Mouse (Mus musculus) liver, embryonic 11.5 days (tissue): ENCODE results near the gene Phgr1. TPM values are rescaled to one million over a fixed set of nuclear protein-coding genes. Genes with fewer than 3 reads are reported as not detected.
A peak's percentile ranks its signal among the peaks of the same experiment; 100 is the strongest.

Source experiments
- ATAC-seq: fragments of 200-750 bp; cut with Nextera tagmentation; replicated peaks from 2 replicates; pipeline ENCODE4 v1.8.0; 2017; ENCODE audit warnings: moderate number of reproducible peaks, mild to moderate bottlenecking, moderate TSS enrichment, moderate library complexity; ENCODE audit not compliant: low FRiP score
- DNase-seq: peaks from one replicate; pipeline ENCODE4 v3.0.0-alpha.2; 2017; ENCODE audit warnings: low spot score
- H3K27ac ChIP-seq: fragments of 300-500 bp; sonication (generic); 2 replicates; pipeline ENCODE4 v1.5.1; 2014; ENCODE audit warnings: mild to moderate bottlenecking, low read depth, low read length, control low read depth
- H3K27me3 ChIP-seq: fragments of 300-500 bp; sonication (generic); replicated peaks from 2 replicates; pipeline ENCODE4 v1.6.1; 2014; ENCODE audit warnings: low read length, mixed read lengths; ENCODE audit not compliant: control insufficient read depth, insufficient read depth
- H3K36me3 ChIP-seq: fragments of 300-500 bp; sonication (generic); 2 replicates; pipeline ENCODE4 v1.6.1; 2014; ENCODE audit warnings: mild to moderate bottlenecking, low read length, moderate library complexity, mixed read lengths; ENCODE audit not compliant: control insufficient read depth, insufficient read depth
- H3K4me1 ChIP-seq: fragments of 300-500 bp; sonication (generic); replicated peaks from 2 replicates; pipeline ENCODE4 v1.6.1; 2014; ENCODE audit warnings: low read length, mixed read lengths; ENCODE audit not compliant: control insufficient read depth, insufficient read depth
- H3K4me2 ChIP-seq: fragments of 300-500 bp; sonication (generic); 2 replicates; pipeline ENCODE4 v1.6.1; 2014; ENCODE audit warnings: mild to moderate bottlenecking, control low read depth, moderate library complexity
- H3K4me3 ChIP-seq: fragments of 300-500 bp; sonication (generic); 2 replicates; pipeline ENCODE4 v1.5.1; 2014; ENCODE audit warnings: low read depth, low read length, control low read depth
- H3K9ac ChIP-seq: fragments of 300-500 bp; sonication (generic); 2 replicates; pipeline ENCODE4 v1.6.1; 2014; ENCODE audit warnings: low read depth, low read length, control low read depth
- H3K9me3 ChIP-seq: fragments of 300-500 bp; sonication (generic); 2 replicates; pipeline ENCODE4 v1.6.1; 2016; ENCODE audit warnings: low read length, inconsistent platforms, mixed read lengths; ENCODE audit not compliant: control insufficient read depth
- WGBS: fragments of 180-500 bp; shearing (Covaris S2); extraction: QIAGEN DNeasy Blood & Tissue Kit; methylation state at CpG from one replicate; pipeline ENCODE4 v1.1.7; 2014; 5-methylcytosine and 5-hydroxymethylcytosine counted together
- polyA plus RNA-seq: library from polyadenylated mRNA; unstranded; fragments of >200 nt; fragmentation: Nextera tagmentation; extraction: Ambion mirVana; gene quantifications from 2 replicates; pipeline ENCODE4 v1.2.1, GENCODE M21; 2014

Phgr1 gene
- polyA plus RNA-seq, 1 experiment from 2014 or later = not detected

DNA sequence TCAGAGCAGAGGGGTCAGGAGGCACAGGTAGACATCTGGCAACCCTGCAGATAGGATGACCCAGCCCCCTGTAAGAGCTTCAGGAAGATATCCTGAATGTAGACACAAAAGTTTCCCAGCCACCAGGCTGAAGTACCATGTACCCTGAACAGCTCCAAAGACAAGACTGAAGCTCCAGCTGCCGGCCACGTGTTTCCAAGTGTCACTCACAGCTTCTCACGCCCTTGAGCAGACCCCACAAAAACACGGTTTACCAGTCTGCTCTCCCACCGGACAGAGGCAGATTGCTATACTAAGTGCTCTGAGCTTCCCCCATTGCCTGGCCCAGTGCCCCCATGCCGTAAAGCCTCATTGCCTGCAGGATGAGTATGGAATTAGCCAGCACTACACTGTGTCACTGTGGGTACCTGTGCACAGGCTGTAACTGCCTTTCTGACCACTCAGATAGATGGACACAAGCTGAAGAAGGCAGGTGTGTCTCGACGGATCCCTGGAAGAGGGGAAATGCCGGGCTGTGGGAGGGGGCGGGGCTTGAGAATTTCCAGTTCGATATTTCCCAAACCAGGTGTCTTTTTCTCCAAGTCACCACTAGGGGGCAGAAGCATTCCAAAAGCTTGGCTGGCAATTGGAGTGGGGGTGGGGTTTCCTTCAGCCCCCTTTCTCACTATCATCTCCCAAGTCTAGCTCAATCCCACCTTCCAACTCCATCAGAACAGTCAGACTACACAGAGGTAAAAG lies 8.3 kb upstream of the Phgr1 start:
- Histone ChIP-seq H3K27ac (no peak overlapping the region), H3K36me3 (no peaks in the 10 kb centered on the region), H3K4me1 (peaks cover 28% of the 10 kb centered on the region), H3K27me3 (peaks cover 9% of the 10 kb centered on the region; the same call in 1 of the 2 replicates), H3K9me3 (no peaks in the 10 kb centered on the region), H3K9ac (no peak overlapping the region), H3K4me3 (no peak overlapping the region), H3K4me2 (peak overlapping the region; percentile 28; the same call in 1 of the 2 replicates)
- 23% methylated on average over 11 of the region's 11 CpGs for WGBS
- DNase-seq (peak; percentile 58), ATAC-seq (no peak)

DNA sequence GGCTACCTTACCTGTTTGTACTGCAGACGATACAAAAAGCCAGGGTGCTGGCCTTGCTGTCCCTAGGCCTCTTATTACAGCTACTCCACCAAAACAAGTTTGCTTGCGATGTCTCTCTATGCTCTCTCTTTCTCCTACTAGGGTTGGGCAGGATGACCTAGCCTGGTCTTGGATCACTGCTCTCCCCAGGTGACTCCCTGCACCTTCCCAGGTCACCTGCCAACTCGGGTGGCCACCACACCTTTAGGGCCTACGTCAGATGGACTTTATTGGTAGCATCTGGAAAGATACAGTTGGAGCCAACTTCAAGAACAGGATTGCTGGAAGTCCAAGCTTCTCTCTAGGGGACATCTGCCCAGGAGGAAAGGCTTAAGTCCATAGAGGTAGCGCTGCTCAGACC lies 7.7 kb upstream of the Phgr1 start:
- no peaks in the 10 kb centered on the region for H3K9me3 ChIP-seq
- ATAC-seq (no peak), DNase-seq (no peak)
- H3K4me1 ChIP-seq = peaks cover 28% of the 10 kb centered on the region
- 85% methylated on average over 5 of the region's 5 CpGs for WGBS
- no peak overlapping the region for H3K4me3 ChIP-seq
- H3K4me2 ChIP-seq = no peak overlapping the region
- peaks cover 9% of the 10 kb centered on the region; the same call in 1 of the 2 replicates for H3K27me3 ChIP-seq
- H3K36me3 ChIP-seq = no peaks in the 10 kb centered on the region
- H3K9ac ChIP-seq = no peak overlapping the region
- H3K27ac ChIP-seq = no peak overlapping the region

DNA sequence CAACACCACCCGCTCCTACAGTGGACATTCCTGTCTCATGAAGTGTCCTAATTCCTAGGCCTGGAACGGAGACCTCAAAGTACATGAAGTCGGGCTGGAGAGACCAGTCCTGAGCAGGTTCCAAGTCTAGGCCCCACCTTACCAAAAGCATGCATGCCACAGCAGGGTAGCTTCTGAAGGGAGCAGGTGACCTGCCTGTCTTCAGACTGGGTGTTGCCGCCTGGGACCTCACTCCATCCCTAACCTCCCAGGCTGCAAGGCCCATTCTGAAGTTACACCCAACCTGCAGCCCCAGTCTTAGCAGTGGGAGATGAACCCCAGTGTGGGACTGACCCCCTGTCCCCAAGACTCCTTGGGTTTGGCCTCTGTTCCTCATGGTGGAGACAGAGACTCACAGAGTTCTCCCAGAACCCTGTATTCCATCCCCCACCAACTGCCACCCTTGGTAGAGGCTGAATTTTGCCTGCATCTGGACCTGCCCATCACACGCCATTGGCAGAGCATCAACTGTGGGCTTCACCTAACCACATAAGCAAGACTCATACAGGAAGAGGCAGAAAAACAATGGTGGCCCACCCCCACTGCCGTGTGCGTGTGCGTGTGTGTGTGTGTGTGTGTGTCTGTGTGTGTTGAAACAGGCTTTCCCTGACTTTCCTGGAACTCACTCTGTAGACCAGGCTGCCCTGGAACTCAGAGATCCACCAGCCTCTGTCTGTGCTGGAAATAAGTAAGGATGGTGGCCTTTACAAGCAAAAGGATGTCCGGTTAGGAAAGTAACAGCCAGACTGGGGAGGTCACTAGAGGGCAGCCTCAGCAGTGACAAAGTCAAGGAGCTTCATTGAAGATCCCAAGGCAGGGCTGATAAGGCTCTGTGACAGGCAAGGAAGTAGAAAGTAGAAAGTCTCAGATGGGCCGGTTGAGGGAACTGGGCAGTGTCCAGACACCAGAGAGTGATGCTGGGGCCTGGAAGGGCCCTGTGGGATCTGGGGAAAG lies 6.2 kb upstream of the Phgr1 start:
- H3K36me3 ChIP-seq = no peaks in the 10 kb centered on the region
- H3K4me2 ChIP-seq = no peak overlapping the region
- ATAC-seq (no peak), DNase-seq (no peak)
- H3K27ac ChIP-seq = no peak overlapping the region
- no peak overlapping the region for H3K9ac ChIP-seq
- H3K4me1 ChIP-seq = peaks cover 27% of the 10 kb centered on the region
- H3K27me3 ChIP-seq = peaks cover 6% of the 10 kb centered on the region; the same call in 1 of the 2 replicates
- no peaks in the 10 kb centered on the region for H3K9me3 ChIP-seq
- 67% methylated on average over 10 of the region's 10 CpGs for WGBS
- no peak overlapping the region for H3K4me3 ChIP-seq

DNA sequence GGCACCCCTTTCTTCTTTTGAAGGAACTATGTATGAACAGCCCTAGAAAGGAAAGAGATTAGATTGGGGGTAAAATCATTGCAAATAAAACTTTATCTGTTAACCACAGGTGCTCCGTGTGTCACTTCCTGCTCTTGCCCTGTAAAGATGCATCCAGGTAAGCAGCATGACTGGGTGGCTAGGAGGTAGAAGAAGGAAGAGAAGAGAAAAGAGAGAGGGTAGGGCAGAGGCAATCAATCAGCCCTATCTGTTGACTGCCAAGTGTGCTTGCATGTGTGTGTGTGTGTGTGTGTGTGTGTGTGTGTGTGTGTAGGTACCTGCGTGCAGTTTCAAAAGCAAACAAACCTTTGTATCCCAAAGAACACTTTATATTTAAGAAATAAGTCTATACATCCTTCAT lies 2.0 kb downstream of the Phgr1 start:
- H3K27me3 ChIP-seq = no peaks in the 10 kb centered on the region
- ATAC-seq (no peak), DNase-seq (no peak)
- no peaks in the 10 kb centered on the region for H3K9me3 ChIP-seq
- H3K4me1 ChIP-seq = peaks cover 6% of the 10 kb centered on the region
- H3K9ac ChIP-seq = no peak overlapping the region
- no peak overlapping the region for H3K27ac ChIP-seq
- H3K4me2 ChIP-seq = no peak overlapping the region
- H3K36me3 ChIP-seq = no peaks in the 10 kb centered on the region
- no peak overlapping the region for H3K4me3 ChIP-seq
- WGBS = 64% methylated on average over 2 of the region's 2 CpGs

DNA sequence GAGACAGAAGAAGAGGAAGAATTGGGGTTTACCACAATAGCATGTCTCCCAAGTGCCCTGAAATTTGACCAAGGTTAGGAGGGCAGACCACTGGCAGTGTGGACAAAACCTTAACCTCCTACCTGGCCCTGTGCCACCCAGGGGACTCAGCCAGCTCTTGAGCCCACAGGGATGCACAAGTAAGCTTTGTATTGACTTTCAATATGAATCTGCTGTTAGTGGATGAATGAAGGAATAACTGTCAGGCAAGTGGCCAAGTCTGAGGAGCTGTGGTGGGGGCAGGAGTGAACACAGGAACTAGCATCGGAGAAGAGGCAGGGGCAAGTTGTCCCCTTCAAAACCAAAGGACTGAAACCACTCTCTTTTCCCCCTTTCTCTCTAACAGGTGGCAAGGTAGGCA lies 2.8 kb downstream of the Phgr1 start:
- Histone ChIP-seq H3K4me1 (peaks cover 11% of the 10 kb centered on the region), H3K4me2 (no peak overlapping the region), H3K27me3 (peaks cover 6% of the 10 kb centered on the region; the same call in 1 of the 2 replicates), H3K9ac (no peak overlapping the region), H3K9me3 (no peaks in the 10 kb centered on the region), H3K36me3 (no peaks in the 10 kb centered on the region), H3K4me3 (no peak overlapping the region), H3K27ac (no peak overlapping the region)
- 35% methylated on average over 1 of the region's 1 CpGs for WGBS
- ATAC-seq = no peak
- no peak for DNase-seq

DNA sequence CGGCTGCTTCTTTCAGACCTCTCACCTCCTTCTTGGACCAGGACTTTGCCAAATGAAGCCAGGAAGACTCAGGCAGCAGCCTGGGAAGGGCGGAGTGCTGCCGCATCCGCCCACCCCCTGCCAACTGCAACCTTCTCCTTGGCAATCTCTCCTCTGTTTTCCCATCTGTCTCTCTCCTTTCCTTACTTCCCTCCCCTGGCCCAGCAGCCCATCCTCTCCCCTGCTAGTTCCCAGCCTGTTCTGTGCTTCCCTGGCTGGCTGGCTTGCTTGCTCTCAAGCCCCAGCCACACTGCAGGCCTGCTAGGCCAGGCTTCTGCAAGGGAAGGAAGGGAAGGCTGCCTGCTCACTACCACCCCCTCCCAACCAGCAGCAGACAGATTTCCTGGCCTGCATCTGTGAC lies 3.3 kb downstream of the Phgr1 start:
- no peak overlapping the region for H3K9ac ChIP-seq
- no peak for ATAC-seq
- no peak for DNase-seq
- no peaks in the 10 kb centered on the region for H3K36me3 ChIP-seq
- 74% methylated on average over 3 of the region's 4 CpGs for WGBS
- peaks cover 11% of the 10 kb centered on the region for H3K4me1 ChIP-seq
- H3K27me3 ChIP-seq = peaks cover 6% of the 10 kb centered on the region; the same call in 1 of the 2 replicates
- no peak overlapping the region for H3K27ac ChIP-seq
- H3K9me3 ChIP-seq = no peaks in the 10 kb centered on the region
- no peak overlapping the region for H3K4me2 ChIP-seq
- no peak overlapping the region for H3K4me3 ChIP-seq

DNA sequence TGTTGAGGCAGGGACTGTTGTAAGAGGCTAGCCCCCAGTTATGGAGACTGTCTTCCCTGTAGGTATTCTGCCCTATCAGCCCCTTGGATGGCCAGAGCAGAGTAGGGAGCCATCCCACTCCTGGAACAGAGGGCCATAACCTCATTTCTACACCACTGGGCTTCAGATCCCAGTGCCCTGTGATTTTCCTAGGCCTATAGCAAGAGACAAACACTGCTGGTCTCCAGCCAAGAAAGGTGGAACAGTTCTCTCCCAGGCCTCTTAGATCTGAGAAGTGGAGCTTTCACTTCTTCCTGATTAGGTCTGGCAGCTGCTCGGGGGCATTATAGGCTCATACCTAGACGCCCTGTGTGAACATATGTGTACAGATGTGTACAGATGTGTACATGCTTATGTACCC lies 3.7 kb downstream of the Phgr1 start:
- ATAC-seq (no peak), DNase-seq (no peak)
- Histone ChIP-seq H3K9me3 (no peaks in the 10 kb centered on the region), H3K4me1 (peaks cover 11% of the 10 kb centered on the region), H3K36me3 (no peaks in the 10 kb centered on the region), H3K9ac (no peak overlapping the region), H3K4me2 (no peak overlapping the region), H3K4me3 (no peak overlapping the region), H3K27ac (no peak overlapping the region), H3K27me3 (peaks cover 6% of the 10 kb centered on the region; the same call in 1 of the 2 replicates)
- WGBS = 69% methylated on average over 2 of the region's 2 CpGs

DNA sequence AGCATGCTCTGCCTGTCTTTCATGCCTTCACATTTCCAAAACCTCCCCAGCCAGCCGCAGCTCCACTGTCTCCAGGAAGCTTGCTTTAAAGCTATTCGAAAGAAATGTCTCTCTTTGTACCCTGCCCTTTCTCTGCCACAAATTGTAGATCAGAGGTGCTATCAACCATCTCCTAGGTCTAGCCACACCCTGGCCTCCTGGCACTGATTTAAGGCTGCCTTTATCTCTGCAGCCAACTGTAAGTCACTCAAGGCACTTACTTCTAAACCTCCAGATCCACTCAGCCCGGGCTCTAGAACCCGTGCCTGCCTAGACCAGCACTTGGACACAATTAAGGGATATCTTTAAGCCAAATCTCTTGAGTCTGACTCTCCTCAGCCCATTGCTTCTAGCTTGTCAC lies 5.8 kb downstream of the Phgr1 start:
- ATAC-seq (no peak), DNase-seq (no peak)
- Histone ChIP-seq H3K4me1 (peaks cover 14% of the 10 kb centered on the region), H3K9me3 (no peaks in the 10 kb centered on the region), H3K9ac (no peak overlapping the region), H3K27me3 (peaks cover 6% of the 10 kb centered on the region; the same call in 1 of the 2 replicates), H3K36me3 (no peaks in the 10 kb centered on the region), H3K4me3 (no peak overlapping the region), H3K27ac (no peak overlapping the region), H3K4me2 (no peak overlapping the region)
- 65% methylated on average over 4 of the region's 4 CpGs for WGBS
